Mouse (Mus musculus): ENCODE measurements around the gene Sertad1.

- no peak for TF ChIP-seq CTCF (conservative IDR thresholded peaks at IDR 0.05; ENCODE audit: low read length)
- no peak for TF ChIP-seq NANOG (IDR thresholded peaks at IDR 0.05; ENCODE audit: borderline replicate concordance, low read length)
- TF ChIP-seq POU5F1 (IDR thresholded peaks at IDR 0.05; ENCODE audit: borderline replicate concordance, low read length) = no peak
These were observed 21.3 kb downstream of the Sertad1 start for GRCm38 (mm10) chr7:27507711-27508647.
